Mouse (Mus musculus): Measurements from ENCODE around the gene Hacd3.
A peak's percentile ranks its signal among the peaks of the same experiment; 100 is the strongest.
"Not testable (repeated sequence)": the region's sequence is repeated elsewhere in the genome, so short reads cannot be mapped to it uniquely, and the experiment has no call there.

Hacd3 gene

DNA sequence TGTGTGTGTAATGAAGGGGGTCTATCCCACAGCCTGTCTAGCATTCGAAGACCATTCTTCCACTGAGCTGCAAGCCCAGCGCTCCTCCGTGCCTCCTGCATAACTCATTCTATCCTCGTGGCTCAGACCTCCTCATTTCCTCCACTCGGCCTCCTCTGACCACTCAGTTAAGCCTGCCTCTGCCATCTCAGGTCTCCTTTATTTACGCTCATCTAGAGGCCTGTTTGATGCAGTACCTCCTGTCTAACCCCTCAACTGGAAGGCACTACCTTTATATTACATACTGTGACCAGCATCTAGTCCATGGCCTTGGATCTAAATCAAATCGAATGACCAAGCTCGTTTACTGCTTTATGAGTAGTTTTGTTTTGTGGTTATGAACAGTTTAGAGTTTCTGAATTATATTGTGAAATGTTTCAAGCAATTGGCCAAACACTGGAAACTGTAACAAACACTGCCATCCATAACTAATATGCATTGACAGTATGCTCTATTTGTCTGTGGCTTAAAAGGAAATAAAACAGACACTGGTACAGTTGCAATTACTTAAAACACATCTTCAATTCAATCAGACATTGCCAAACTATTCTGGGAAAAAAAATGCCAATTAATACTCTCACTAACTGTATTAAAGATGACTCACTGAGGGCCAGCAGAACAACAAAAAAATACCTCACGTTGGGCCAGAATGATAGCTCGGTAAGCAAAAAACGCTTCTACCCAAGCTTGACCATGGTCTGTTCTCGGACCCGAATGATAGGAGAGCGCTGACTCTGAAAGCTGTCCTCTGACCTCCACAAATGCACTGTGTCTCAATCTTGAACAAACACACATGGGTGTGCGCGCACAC lies 4.3 kb downstream of the Hacd3 start:
- DNase-seq (ENCODE audit: low spot score) = no peak

- no peak for DNase-seq (ENCODE audit: low spot score)
Observed at GRCm38 (mm10) chr9:65016241-65016977, 5.1 kb downstream of the Hacd3 start.

DNA sequence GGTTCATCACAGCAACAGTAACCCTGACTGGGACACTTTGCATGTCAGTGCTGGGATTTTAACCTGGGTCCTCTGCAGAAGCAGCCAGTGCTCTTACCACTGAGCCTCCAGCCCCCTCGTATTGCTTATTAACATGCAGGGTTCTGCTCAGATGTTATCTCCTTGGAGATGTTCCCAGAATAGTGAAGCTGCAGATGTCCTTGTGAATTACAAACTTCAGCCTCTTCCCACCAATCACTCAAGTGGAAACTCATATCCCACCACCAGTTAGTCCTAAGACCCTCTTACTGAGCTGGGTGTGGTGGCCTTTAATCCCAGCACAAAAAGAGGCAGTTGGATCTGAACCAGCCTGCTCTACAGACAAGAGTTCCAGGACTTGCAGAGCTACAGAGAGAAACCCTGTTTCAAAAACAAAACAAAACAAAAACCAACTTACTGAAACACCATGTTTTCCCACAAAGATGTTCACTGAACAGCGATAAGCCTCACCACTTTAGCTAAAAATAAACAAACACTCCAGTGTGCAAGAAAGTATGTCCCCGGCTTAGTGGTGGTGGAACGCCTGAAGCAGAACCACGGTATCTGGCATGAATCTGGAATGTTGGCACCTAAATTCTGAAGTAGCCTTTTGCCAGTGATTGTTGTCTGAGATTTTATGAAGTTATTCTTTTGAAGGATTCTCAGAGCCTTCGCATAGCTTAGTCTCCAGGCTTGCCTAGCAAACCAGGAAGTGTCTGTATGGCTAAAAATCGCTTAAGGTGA lies 5.9 kb downstream of the Hacd3 start:
- DNase-seq (ENCODE audit: low spot score) = no peak

GRCm38 (mm10) chr9:65011304-65011703 lies 10.2 kb downstream of the Hacd3 start:
- no peak for DNase-seq (ENCODE audit: low spot score)

DNA sequence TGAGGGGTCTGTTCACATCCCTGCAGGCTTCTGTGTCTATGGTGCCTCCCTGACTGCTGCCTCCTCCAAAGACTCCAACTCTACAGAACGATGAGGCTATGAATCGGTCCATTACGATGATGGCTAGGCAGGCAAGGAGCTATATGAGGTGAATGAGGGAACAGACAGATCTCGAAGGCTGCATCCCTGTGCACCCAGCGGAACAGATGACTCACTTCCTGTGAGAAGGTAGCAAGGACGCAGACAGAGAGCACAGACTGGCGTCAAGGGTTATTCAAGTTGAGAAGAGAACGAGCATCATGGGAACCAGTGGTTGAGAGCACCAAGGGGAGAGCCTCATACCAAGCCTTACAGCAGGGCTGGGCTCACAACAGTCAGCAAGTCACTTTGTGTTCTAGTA lies 10.9 kb downstream of the Hacd3 start:
- DNase-seq (ENCODE audit: low spot score) = no peak

DNA sequence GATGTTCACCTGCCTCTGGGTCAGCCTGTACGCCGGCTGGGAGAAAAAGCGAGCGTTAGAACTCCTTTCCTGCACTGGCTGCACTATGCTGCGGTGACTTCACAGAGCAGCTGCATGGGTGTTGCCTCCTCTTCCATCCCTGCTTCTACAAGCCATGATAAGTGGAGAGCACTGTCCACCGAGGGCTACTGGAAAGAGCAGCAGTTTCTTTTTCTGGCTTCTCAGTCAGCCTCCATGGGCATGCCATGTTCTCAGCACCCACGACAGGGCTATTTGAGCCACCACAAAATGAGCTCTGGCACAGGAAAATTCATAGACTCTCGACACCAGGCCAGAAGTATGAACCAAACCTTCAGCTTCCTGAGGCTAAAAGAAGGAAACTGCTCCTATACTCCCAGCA lies 15.8 kb downstream of the Hacd3 start:
- DNase-seq (ENCODE audit: low spot score) = no peak

GRCm38 (mm10) chr9:65001481-65001880 lies 20.0 kb downstream of the Hacd3 start:
- no peak for DNase-seq (ENCODE audit: low spot score)

GRCm38 (mm10) chr9:64995464-64995863 lies 26.0 kb downstream of the Hacd3 start:
- DNase-seq (ENCODE audit: low spot score) = not testable (repeated sequence)

DNA sequence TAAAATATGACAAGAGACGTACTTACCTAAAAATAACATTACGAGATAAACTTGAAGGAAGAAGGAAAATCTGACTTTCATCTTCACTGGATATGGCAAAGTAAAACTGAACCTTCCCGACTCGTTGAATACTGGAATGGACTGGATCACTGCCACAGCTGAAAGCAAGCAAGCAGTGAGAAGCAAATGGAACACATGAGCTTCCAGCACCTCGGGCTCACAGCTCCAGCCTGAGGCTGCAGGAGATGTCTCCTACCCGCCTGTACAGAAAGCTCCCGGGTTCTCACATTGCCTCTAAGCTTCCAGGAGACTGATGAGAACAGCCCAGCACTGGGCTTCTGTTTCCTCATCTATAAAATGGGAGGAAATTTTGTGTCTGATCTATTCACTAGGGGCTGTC lies 31.2 kb downstream of the Hacd3 start:
- no peak for DNase-seq (ENCODE audit: low spot score)

- no peak for DNase-seq (ENCODE audit: low spot score)
Observed at GRCm38 (mm10) chr9:64988443-64988842, 33.0 kb downstream of the Hacd3 start.

DNA sequence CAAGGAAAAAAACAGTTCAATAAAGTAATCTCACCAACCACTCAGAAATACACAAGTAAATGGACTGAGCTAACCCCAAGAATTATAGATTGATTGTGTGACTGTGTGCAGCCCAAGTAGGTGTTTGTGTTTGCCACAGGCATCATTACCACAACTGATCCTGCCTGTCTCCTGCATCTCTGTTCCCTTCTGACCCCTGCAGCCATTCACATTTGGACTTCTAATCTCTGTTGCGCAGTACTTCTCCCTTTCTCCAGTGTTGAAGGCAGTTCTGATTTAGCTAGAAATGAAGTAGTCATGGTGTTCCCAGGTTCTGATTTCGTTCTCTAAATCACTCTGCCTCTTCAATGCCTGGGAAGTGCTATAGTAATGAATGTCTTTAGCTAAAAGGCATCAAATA lies 33.8 kb downstream of the Hacd3 start:
- DNase-seq (ENCODE audit: low spot score) = no peak

DNA sequence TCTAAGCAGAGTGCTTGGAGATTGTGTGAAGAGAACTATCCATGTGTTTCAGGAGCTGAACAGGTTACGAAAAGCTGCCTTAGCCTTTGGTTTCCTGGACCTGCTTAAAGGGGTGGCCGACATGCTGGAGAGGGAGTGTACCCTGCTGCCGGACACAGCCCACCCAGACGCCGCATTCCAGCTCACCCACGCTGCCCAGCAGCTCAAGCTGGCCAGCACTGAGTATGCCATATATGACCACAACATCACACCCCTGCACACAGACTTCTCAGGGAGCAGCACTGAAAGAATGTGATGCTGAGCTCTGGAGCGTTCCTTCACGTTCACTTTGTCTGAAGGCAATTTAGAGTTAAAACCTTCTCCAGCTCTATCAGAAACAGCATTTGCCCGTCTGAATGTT lies 35.7 kb downstream of the Hacd3 start:
- DNase-seq (ENCODE audit: low spot score) = no peak

DNA sequence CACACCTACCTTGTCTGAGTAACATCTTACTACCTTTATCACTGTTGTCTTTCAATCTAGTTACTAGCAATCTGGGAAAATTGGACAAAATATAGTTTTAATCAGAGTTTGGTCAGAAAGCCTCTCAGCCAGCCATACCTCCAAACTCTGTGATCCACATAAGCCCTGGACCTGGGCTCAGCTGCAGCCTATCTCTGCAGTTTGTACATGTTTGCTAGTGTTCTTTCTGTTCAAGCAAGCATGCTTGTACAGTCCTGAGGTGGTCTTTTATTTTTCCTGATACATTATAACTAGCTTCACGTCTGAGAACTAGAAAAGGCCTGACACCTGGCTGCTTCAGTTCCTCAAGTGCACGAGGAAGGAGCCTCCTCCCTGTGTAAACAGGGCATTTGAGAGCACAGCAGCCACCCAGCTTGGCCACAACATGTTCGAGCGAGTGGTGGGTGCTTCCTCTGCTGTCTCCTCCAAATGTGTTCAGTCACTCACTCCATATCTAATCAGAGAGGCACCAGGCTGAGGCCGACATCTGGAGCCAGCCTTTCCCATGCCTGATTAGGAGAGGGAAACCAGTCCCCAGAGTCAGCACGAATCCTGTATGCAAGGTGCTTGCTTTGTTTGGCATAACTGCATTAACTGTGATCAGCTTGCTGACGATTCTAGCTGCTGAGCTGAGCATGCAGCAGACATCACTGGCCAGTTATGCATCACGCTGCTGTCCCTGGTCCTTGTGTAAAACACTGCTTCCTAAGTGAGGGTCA lies 36.3 kb downstream of the Hacd3 start:
- DNase-seq (ENCODE audit: low spot score) = no peak

GRCm38 (mm10) chr9:64981904-64982303 lies 39.6 kb downstream of the Hacd3 start:
- DNase-seq (ENCODE audit: low spot score) = no peak

DNA sequence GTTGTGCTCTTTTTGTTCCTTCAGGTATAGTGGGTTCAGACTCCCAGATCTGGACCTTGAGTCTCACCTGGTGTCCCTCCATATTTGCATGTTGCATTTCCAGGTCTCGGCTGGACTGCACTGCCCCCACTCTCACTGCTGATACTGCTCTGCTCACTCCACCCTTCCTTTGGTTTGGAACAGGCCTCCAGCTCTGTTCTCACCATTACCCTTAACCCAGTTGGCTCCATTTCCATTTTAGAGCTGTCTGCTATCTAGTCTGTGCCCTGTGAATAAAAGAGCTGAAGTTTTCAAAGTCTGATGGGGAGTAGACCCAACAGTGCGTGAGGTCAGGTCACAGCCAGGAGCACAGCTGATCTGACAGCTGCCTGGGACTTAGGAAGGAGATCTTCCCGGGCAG lies 40.9 kb downstream of the Hacd3 start:
- DNase-seq (ENCODE audit: low spot score) = no peak

DNA sequence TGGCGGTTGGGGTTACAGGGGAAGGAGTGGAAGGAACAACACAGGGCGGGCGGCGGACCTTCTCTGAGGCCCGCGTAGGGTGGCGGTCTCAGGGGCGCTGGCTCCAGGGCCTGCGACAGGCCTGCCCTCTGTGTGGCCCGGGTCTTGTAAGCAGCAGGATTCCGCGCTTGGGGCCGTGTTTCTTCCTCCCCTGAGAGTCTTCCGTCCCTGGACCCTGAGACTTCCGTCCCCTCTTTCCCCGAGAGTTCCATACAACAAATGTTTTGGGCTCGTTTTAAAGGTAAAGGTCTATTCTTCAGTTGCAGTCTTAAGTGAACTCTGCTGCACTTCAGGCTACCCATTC lies 60.5 kb downstream of the Hacd3 start:
- no peak for DNase-seq (ENCODE audit: low spot score)

- peak; percentile 86 for DNase-seq (ENCODE audit: low spot score)
Observed at GRCm38 (mm10) chr9:64960117-64960977, 61.1 kb downstream of the Hacd3 start, which contains the start of gene Ints14. Gene Ints14 (plus strand): TSS chr9:64960905.

DNA sequence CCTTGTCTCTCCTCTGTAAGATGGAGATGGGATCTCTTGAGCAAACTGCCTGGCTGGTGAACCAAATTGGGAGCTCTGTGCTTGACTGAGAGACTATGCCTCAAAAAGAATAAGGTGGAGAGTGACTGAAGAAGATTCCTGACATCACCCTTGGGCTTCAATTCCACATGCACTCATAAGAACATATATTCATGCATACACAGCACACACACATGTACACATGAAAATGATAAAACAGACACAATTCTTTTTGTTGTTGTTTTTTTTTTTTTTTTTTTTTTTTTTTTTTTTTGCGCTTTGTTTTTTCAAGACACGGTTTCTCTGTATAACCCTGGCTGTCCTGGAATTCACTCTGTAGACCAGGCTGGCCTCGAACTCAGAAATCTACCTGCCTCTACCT lies 64.2 kb downstream of the Hacd3 start:
- no peak for DNase-seq (ENCODE audit: low spot score)

- DNase-seq (ENCODE audit: low spot score) = no peak
Observed at GRCm38 (mm10) chr9:64956337-64956736, 65.2 kb downstream of the Hacd3 start.

DNA sequence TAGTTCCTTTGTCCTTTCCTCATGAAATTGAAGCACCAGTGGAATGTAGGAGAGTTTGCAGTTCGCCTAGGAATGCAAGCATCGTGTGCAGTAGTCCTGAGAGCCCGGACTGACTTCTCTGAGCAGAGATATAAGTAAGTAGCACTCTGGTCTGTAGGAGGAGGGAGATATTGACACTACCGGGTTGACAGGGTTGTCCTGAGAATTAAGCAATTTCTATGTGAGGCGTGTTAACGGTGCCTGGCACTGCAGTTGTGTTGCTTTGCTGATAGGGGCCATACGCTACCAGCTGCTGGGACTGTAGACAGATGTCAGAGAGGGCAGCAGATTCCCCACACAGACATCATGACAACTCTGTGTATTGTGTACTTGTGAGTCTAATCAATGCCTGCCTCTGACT lies 68.3 kb downstream of the Hacd3 start:
- no peak for DNase-seq (ENCODE audit: low spot score)

DNA sequence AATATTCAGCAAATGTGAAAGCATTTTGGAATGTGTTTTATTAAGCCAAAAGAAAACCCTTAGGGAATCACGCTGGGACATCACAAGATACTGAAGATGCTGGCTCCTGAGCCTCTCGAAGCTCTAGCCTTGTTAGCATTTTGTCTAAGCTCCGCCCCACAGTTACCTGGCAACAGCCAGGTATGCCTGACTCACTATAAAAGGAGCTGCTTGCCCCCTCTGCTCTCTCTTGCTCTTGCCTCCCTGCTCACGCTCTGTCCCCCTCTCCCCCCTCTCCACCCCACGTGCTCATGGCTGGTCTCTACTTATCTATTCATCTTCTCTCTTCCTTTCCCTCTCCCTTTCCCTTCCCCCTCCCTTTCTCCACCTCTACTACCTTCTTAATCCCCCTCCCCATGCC lies 69.4 kb downstream of the Hacd3 start:
- no peak for DNase-seq (ENCODE audit: low spot score)

Measured in ovary, adult 18-20 months (tissue).